Mouse (Mus musculus) yolk sac, embryonic 10.5 days (tissue): ENCODE measurements around the gene Fgfr2.
A peak's percentile ranks its signal among the peaks of the same experiment; 100 is the strongest.
"Not testable (repeated sequence)": the region's sequence is repeated elsewhere in the genome, so short reads cannot be mapped to it uniquely, and the experiment has no call there.

Experiments used
- DNase-seq: peaks from one replicate; pipeline ENCODE4 v3.0.0-alpha.2; 2017; ENCODE audit warnings: low spot score

Fgfr2 gene

DNA sequence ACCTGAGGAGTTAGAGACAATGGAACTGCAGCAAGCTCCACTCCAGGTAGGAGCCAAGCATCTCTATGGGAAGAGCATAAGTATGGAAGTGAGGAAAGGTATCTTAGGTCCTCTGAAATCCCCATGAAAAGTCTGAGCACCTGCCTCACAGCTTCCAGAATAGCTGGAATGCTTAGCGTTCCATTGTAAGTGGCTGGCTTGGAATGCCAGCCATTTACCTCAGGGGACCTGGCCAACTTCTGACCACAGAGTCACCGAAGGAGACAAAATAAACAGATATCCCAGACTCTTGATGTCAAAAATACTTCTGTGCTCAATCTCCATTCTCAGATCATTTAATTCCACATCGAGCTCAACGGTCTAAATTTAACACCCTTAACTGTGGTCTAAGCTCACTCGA, 2946.1 kb downstream of the Fgfr2 start:
- DNase-seq, result no peak

DNA sequence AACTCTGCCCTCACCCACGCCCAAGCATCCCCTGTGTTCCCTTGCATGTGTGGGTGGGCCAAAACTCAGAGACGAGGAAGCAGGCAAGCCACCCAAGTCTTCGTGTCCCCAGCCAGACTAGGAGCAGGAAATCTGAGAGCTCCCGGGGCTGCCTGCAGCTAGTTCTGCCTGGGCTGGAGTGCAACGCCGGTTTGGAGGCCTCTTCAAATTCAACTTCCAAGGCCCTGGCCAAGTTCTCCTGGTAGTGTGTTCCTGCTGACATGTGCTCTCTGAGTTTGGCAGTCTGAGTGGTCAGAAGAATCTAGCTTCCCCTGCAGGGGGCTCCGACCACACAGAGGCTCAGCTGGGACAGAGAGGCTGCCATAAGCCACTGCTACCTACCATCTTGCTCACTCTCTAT, 2948.6 kb downstream of the Fgfr2 start:
- no peak for DNase-seq

DNA sequence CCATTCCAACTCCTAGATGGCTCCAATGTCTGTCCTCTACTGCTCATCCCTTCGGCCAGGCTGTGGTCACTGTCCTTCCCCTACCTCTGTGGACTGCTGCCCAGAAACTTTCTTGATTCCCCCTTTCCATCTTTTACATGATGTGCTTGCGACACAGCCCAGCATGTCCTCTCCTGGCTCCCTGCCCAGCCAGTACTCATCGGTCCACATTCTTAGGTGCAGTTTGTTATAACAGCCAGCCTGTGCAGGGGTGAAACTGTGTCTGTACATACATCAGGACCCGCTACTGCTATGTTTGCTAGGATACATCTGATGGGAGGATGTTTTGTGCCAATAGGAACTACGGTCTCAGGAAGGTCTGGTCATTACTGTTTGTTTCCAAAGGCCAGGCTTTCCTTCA, 2949.2 kb downstream of the Fgfr2 start:
- DNase-seq, result no peak

DNA sequence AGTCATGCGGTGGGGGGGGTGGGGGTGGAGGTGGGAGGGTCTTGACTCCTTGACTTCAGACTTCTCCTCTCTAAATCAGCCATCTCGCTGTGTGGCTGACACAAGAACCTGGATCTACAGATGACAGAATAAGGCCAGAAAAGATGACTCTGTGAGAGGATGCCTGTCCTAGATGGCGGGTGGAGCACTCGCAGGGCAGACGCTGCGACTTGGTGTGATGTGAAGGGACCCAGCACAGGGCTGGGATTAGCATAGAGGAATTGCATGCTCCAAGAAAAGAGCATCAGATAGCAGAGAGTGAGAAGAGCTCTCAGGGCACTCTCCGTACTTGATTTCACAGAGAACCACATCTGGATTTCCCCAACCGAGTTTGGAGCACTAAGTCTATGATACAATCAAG, 2953.0 kb downstream of the Fgfr2 start:
- DNase-seq, result no peak

DNA sequence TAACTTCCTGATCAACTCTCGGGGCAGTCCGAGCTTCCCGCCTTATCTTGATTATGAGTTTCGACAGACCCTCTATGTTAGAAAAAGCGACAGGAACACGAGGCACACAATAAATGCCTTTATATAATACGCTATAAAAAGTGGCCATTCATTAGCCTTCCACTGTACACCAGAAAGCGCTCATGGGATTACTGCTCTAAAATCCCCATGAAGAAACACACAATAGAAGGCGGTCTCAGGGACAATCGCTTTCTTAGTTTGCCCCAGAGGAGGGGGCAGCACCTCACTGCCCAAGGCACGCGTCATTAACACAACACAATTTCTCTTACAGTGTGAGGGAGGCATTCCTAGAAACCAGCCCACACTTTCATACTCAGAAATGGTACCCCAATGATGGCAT, 2954.9 kb downstream of the Fgfr2 start:
- no peak for DNase-seq

DNA sequence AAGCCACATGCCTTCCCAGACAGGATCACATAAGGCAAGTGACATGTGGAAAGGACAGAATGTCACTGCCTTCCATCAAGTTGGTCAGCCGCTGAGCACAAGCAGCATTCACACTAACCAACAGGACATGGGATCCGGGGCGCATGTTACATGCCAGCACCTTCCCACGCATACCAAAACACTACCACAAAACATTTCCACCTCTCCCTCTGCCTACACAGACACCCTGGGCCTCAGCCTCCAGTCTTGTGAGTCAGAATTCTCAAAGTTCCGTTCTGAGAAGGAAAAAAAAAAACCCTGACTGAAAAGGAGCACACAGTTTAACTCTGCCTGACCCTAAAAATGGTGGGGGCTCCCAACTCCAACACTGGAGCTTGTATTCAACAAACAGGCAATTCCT, 2955.9 kb downstream of the Fgfr2 start:
- DNase-seq, result no peak

DNA sequence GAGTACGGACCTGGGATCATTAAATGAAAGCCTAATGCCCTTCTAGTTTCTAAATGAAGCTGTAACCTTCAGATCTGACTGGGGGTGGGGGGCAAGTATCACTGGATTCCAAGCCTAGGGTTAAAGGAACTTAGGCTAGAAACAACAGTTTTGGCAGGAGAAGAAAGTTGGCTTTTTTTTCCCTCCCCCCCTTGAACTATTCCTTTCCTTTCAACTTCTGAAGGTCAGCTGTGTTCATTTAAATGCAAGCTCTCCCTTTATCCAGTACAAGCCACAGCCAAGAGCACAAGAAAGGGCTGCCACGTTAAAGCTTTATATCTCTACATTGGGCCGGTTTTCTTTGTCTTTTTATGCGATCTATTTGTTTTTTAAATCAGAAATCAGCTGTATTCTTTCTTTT, 2957.0 kb downstream of the Fgfr2 start:
- no peak for DNase-seq

DNA sequence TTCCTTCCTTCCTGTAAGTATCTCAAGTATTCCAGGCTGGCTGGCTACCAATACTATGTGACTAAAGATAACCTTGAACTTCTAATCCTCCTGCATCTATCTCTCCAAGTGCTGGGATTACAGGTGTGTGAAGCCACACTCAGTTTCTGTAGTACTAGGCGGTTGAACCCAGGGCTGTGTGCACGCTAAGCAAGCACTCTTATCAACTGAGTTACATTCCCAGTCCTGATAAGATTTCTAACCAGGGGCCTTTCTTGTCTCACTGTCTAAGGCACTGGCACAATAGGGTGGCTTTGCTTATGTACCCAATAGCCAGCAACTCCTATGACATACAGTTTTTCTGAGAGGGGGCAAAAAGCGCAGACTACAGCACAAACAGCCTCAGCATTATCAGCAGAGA, 2957.7 kb downstream of the Fgfr2 start:
- no peak for DNase-seq

DNA sequence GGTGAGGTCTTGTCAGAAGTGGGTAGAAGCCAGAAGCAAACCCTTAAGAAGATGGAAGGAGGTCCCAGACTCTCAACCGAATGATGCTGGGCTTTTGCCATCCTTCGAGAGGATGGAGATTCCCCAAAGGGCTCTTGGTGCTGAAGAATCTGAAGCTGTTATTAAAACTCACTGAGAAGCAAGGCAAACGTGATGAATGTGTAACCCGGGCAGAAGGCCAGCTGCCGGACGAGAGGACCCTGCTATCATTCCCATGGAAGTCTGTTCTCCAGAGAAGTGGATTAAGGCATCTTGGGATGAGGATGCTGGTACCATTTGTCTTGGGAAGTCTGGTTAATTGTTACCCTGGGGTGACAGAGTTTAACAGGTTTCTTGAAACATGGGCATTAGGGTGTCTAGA, 2960.4 kb downstream of the Fgfr2 start:
- DNase-seq, result no peak

DNA sequence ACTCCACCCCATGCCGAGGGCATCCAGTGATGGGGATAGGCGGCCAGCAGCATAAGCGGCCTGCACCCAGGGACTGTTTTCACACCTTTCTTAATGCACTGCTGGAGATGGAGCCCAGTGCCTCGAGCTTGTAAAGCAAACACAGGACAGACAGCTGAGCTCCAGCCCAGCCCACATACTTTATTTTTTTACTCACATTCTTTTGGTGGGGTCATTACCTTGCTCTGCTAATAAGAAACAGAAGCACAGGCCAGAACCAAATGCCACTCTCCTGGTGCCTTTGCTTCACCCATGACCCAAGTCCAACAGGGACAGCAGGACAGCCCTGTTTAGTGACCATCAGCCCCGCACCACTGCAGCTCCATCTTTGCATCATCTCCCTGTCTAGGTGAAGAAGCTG, 2961.6 kb downstream of the Fgfr2 start:
- peak; percentile 22 for DNase-seq

DNA sequence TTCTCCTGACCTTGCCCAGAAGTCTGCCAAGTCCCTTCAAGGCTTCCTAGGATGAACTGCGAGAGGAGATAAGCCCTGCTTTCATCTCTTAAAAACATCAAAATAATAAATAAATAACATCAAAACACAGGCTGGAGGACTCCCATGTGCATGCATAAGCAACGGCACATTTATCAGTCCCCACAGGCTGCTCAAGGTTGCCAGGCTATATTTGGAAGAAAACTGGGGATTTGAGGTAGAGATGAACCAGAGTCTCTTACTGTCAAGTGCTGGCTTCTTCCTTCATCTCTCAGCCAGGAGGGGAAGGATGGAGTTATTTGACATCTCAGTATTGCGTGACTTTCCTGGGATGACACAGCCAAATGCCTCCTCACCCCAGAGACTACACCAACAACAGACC, 2964.3 kb downstream of the Fgfr2 start:
- DNase-seq, result no peak

DNA sequence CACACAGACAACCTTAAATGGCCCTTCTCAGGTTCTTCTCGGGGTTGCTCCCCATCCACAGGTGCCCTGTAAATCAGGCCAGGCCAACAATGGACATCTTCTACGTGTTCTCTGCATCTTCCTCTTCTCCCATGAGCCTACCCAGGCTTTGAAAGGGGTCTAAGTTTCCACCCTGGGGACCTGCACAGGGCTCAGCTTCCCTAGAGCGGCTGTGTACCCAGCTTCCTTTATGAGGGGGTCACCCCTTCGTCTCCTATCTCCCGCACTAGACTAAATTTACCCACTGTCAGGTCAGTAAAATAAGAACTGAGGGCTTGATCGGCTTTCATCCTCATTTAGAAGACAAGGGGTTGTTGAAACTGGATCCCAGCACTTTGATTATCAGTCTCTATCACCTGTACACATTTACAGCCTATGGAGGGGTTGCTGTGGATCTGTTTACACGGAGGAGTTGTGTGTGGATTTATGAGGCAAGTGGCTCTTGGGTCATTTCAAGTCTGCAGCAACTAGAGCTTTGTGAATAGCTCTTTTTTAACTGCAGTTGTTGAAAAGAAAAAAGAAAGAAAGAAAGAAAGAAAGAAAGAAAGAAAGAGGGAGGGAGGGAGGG, 2969.7 kb downstream of the Fgfr2 start:
- no peak for DNase-seq

DNA sequence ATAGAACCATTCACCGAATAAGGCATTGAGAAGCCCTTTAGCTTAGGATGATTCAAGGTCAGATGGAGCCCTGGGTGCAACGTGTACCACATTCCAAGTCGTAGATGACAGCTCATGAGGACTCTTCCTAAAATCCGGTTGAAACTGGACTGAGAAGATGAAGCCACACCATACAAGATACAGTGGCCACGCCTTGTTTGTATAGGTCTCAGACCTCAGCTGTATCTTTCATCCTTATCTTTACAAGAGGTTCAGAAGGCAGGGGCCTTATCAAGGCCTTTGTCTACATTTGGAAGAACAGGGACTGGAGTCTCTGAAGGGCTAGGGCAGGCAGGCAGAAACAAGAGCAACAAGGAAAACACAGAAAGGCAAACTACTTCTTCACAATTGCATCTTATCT, 2974.2 kb downstream of the Fgfr2 start:
- no peak for DNase-seq

DNA sequence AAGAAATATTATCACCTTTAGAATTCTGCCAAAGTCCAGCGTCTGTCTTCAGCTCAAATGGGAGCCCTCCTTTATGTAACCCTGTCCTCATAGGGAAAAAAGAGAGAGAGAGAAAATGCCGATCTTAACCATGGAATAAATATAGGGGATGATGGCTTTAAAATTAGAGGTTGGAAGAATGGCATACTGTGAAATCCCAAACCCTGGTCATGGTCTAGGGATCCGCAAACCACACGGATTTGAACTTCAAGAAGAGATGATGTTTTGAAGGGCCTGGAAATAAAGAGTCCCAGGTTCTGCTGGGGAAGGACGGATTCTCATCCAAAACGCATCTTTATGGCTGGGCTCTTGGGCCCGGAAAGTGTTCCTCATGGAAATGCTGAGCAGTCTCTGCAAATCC, 2975.9 kb downstream of the Fgfr2 start:
- no peak for DNase-seq

DNA sequence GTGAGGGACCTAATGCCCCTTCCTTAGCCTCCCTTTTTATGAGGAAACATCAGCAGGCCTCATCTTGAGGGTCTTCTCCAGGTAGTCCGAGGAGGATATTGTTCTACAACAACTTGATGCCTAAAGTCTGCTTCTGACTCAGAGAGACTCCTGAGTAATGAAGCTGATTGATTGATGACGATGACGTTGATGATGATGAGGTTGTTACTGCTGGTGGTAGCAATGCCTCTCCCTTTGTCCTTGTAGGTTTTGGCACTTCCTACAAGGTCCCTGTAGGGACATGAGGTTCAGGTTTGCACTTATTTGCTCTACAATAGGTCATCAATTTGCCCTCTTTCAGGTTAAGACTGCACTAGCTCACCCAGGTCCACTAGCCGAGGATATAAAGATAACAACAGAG, 2977.9 kb downstream of the Fgfr2 start:
- DNase-seq, result no peak

DNA sequence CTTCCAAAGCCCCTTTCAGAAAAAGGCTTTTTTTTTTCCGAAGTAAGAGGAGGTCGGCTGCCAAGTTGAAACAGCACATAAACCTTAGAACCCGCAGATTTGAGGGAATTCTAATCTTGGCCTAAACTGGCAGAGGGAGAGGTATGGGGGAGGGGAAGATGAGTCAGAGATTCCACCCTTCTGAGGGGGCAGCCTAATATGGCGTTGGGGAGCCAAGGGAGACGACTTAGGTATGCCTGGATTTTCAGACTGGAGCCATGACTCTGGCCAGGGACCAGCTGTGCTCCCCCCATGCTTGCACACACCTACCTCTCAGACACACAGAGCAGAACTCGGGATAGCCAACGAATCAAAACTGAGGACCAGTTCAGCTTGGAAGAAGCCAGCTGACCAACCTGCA, 2979.8 kb downstream of the Fgfr2 start:
- no peak for DNase-seq

DNA sequence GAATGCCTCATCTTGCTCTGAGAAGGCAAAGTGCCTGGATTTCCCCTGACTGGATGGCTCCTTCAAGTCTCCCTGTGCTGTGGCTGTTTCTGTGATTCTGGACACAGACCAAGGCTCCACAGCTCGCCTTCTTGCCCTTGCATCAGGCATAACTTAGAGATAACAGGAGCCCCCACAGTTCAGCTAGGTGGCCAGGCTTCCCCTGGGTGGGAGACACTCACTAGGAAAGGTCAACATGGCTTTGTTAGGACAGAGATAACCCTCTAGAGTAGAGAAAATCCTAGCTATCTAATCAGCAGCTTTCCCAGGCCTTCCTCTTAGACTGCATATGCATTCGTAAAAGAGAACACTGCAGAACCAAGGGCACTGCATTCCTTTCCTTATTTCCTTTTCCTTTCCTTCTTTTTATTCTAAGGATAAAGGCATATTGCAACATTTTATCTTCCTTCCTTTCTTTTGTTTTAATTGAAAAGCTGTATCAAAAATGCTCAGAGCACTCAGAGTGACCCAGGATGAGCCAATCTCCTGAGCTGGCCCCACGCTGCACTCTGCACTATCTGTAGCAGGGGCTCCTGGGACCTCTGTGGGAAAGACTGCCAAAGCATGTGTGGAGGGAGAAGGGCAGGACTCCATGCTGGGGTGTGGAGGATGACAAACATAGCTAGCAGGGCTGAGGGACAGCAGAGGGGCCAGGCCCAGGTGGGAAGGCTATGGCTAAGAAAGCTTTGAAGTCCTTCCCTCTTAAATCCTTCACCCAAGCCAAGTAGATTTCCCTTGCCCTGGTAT, 2981.9 kb downstream of the Fgfr2 start:
- DNase-seq, result peak; percentile 51

DNA sequence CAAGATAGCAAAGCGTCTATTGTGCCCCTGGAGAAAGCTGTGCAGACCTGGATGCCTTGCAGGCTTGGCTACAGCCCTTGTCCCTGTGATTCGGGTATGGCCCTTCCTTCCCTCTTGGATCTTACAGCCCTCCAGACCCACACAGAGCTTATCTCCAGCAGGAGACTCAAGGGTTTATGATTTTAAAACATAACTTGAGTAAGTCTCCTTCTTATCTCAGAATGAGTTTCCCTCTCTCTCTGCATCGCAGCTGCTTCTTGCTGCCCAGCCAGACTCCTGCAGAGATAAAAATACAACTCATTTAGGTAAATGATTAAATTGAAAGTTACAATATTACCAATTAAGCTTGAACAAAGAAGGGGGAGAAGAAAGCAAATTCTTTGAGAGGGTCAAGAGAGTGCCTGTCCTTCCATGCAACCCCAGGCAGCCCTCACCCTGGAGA, 2988.2 kb downstream of the Fgfr2 start:
- peak; percentile 75 for DNase-seq

DNA sequence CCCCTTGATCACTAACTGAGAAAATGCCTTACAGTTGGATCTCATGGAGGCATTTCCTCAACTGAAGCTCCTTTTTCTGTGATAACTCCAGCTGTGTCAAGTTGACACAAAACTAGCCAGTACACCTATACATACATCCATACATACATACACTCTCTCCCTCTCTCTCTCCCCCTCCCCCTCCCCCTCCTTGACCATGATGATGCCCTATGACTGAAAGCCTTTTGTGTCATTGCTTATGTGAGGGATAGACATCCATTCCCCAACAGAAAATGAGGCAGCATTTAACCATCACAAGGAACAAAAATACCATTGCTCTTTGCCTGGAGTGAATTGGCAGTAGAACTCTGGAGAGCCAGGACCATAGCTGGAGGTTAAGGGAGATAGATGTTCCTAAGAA, 2988.7 kb downstream of the Fgfr2 start:
- DNase-seq, result not testable (repeated sequence)

DNA sequence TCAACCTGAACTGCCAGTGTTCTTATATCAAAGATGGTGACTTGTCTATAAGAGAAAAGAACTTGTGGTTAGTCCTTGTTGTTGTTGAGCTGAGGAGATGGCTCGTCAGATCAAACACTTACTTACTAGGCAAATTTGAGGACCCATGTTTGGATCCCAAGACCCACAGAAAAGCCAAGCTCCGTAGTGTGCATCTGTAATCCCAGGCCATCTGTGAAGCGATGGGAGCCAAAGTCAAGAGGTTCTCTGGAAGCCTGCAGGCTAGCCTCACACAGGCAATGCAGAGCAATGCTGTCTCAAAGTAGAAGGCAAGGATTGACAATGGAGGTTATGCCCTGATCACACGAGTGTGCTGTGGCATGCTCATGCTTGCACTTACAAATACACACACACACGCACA, 2992.9 kb downstream of the Fgfr2 start:
- DNase-seq, result no peak

DNA sequence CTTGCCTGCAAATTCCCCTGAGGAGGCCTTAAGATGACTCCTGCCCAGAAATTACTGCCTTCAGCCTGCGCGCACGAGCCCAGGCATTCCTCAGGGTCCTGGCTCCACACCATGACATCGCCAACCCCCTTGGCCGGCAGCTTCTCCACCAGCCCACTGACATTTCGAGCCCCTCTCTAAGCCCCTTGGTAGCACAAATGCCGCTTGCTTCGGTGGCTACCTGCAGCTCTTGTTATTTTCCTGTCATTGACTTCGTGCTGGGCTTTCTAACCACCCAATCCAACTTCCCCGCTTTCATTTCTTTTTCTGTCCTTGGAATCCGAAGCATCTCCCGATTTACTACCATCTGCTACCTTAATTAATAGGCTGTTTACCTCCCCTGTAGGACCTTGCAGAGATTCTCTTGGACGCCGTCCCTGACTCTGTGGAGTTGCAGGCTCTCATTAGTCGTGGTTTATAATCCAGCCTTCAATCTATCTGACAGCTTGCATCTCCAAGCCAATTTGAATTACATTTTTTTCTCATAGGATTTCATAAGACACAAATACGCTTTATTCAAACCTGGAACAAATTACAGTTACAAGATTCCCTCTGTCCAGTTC, 2993.7 kb downstream of the Fgfr2 start:
- DNase-seq, result no peak

DNA sequence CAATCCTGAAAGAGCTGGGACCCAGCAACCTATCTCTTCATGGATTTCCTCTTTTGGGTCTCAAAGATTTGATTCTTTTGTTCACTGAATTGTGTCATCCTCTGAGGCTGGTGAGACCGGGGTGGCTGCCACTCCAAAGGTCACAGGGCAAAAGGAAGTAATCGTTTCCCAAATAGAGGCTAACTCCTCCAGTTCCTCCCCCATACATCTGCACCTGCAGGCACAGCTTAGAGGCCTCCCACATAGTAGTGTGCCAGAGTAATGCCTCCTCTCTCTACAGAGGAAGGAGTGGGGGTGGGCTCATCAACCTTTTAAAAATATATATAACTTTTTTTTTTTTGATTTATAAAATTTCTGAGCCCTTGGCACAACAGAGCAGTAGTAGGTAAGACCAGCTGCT, 3001.6 kb downstream of the Fgfr2 start:
- DNase-seq, result no peak

DNA sequence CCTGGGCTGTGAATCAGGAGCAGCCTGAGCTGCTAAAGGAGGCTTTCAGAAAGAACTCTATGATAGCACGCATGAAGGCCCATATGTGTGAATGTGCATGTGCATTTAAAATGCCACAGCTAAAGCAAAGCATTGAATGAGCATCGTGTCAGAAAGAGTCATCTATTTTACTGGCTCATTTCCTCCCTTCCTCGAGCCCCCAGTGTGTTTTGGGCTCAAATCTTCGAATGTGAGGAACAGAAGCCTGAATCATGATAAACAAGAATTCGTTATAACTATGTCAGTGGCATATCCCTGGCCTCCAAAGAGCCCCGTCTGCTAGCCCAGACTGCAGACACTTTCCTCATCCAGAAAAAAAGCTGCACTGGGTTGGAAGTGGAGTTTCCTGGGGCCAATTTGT, 3003.7 kb downstream of the Fgfr2 start:
- no peak for DNase-seq

DNA sequence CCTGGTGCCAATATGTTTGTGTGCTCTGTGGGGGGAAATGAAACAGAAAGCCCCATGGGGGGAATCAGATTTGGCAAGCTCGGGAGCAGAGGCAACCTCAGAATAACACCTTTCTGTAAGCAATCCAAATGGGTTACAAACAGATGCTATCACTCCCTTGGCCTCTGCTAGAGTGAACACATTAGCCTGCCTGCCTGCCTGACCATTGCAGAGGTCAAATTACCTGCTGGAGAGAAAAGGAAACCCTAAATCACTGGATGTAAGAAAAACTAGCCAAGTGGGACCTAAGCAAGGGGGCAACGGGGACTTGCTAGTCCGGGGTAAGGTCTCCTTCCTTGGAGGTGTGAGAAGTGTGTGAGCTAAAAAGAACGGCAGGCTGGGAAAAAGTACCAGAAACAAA, 3004.4 kb downstream of the Fgfr2 start:
- DNase-seq, result no peak
